Mouse (Mus musculus): ENCODE data around the gene B3gnt2. TPM values are rescaled to one million over a fixed set of nuclear protein-coding genes. Genes with fewer than 3 reads are reported as not detected.

B3gnt2 gene
- polyA plus RNA-seq, 1 experiment, result 13.1 TPM

GRCm38 (mm10) chr11:22889224-22889623 is 28.5 kb upstream of the B3gnt2 start:
- Histone ChIP-seq H3K36me3 (ENCODE audit: control insufficient read depth, insufficient read depth) (no peaks in the 10 kb centered on the region), H3ac (ENCODE audit: control insufficient read depth, insufficient read length) (no peak overlapping the region), H3K79me2 (ENCODE audit: control insufficient read depth, insufficient read depth) (no peaks in the 10 kb centered on the region), H3K4me2 (ENCODE audit: low read depth) (no peak overlapping the region), H3K27me3 (ENCODE audit: control insufficient read depth, insufficient read depth, insufficient read length) (no peaks in the 10 kb centered on the region), H3K4me3 (no peak overlapping the region)
- TF ChIP-seq CEBPB (IDR thresholded peaks at IDR 0.05; ENCODE audit: insufficient read depth, poor library complexity, severe bottlenecking), result no peak

DNA sequence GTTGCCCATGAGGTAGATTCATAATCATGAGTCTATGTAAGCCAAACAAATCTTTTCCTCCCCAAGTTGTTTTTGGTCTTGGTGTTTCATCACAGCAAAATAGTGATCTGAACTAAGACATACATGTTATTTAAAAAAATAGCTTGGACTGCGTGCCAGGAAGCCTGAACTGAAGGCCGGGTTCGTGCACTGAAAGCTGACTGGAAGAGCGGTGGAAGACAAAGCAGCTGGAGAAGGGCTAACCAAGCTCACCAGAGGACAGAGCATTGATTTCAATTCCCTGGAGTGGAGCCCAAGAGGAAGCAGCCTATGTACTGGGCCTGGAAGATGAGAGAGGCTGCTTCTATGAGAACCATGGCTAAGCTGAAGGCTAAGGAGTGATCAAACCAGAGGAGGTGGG is 26.2 kb upstream of the B3gnt2 start:
- Histone ChIP-seq H3K4me3 (no peak overlapping the region), H3K4me2 (ENCODE audit: low read depth) (no peak overlapping the region), H3ac (ENCODE audit: control insufficient read depth, insufficient read length) (no peak overlapping the region), H3K27me3 (ENCODE audit: control insufficient read depth, insufficient read depth, insufficient read length) (no peaks in the 10 kb centered on the region), H3K36me3 (ENCODE audit: control insufficient read depth, insufficient read depth) (no peaks in the 10 kb centered on the region), H3K79me2 (ENCODE audit: control insufficient read depth, insufficient read depth) (no peaks in the 10 kb centered on the region)
- TF ChIP-seq POLR2AphosphoS2 (IDR thresholded peaks at IDR 0.05; ENCODE audit: insufficient read length, low read depth), result no peak
- TF ChIP-seq MAX (IDR thresholded peaks at IDR 0.05; ENCODE audit: low read depth), result no peak
- no peak for TF ChIP-seq REST (IDR thresholded peaks at IDR 0.05; ENCODE audit: insufficient read depth, insufficient read length)
- TF ChIP-seq MYOD1 (IDR thresholded peaks at IDR 0.05; ENCODE audit: control insufficient read depth in 1 of 3, insufficient read length in 2 of 3, low read depth in 2 of 3), result no peak
- TF ChIP-seq POLR2A (IDR thresholded peaks at IDR 0.05; ENCODE audit: insufficient read length, low read depth), result no peak
- no peak for TF ChIP-seq USF1 (IDR thresholded peaks at IDR 0.05; ENCODE audit: low read depth)
- TF ChIP-seq SRF (IDR thresholded peaks at IDR 0.05; ENCODE audit: control insufficient read depth, insufficient read length, low read depth), result no peak

DNA sequence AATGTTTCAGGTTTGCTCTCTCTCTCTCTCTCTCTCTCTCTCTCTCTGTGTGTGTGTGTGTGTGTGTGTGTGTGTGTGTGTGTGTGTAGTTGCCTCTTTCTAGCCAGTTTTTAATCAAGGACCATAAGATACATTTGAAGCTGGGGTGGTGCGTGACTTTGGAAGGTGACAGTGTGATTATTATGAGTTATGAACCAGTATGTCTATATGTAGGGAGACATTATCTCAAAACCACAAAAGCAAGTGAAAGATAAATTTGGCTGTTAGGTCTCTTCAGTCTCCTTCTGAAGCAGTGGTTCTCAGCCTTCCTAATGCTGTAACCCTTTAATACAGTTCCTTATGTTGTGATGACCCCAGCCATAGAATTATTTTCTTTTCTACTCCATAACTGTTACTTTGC is 24.6 kb upstream of the B3gnt2 start:
- Histone ChIP-seq H3K27me3 (ENCODE audit: control insufficient read depth, insufficient read depth, insufficient read length) (no peaks in the 10 kb centered on the region), H3K36me3 (ENCODE audit: control insufficient read depth, insufficient read depth) (no peaks in the 10 kb centered on the region), H3K4me2 (ENCODE audit: low read depth) (no peak overlapping the region), H3K4me3 (no peak overlapping the region), H3ac (ENCODE audit: control insufficient read depth, insufficient read length) (no peak overlapping the region), H3K79me2 (ENCODE audit: control insufficient read depth, insufficient read depth) (no peaks in the 10 kb centered on the region)
- TF ChIP-seq TCF3 (IDR thresholded peaks at IDR 0.05; ENCODE audit: insufficient read length, low read depth) (no peak), MYOG (IDR thresholded peaks at IDR 0.05; ENCODE audit: control insufficient read depth in 1 of 3, insufficient read depth in 1 of 3, insufficient read length in 2 of 3, low read depth in 2 of 3) (no peak), MAX (IDR thresholded peaks at IDR 0.05; ENCODE audit: low read depth) (no peak), SRF (IDR thresholded peaks at IDR 0.05; ENCODE audit: control insufficient read depth, insufficient read length, low read depth) (no peak), TCF12 (IDR thresholded peaks at IDR 0.05; ENCODE audit: insufficient read depth, poor library complexity, severe bottlenecking) (no peak), POLR2AphosphoS2 (IDR thresholded peaks at IDR 0.05; ENCODE audit: insufficient read length, low read depth) (no peak), CEBPB (IDR thresholded peaks at IDR 0.05; ENCODE audit: insufficient read depth, poor library complexity, severe bottlenecking) (no peak), REST (IDR thresholded peaks at IDR 0.05; ENCODE audit: insufficient read depth, insufficient read length) (no peak), POLR2A (IDR thresholded peaks at IDR 0.05; ENCODE audit: insufficient read length, low read depth) (no peak), USF1 (IDR thresholded peaks at IDR 0.05; ENCODE audit: low read depth) (no peak), E2F4 (IDR thresholded peaks at IDR 0.05; ENCODE audit: insufficient read depth) (no peak)

- no peaks in the 10 kb centered on the region for H3K27me3 ChIP-seq (ENCODE audit: control insufficient read depth, insufficient read depth, insufficient read length)
- H3K4me3 ChIP-seq, result no peak overlapping the region
- no peak overlapping the region for H3ac ChIP-seq (ENCODE audit: control insufficient read depth, insufficient read length)
- no peaks in the 10 kb centered on the region for H3K79me2 ChIP-seq (ENCODE audit: control insufficient read depth, insufficient read depth)
- no peaks in the 10 kb centered on the region for H3K36me3 ChIP-seq (ENCODE audit: control insufficient read depth, insufficient read depth)
- no peak overlapping the region for H3K4me2 ChIP-seq (ENCODE audit: low read depth)
- TF ChIP-seq MYOD1 (IDR thresholded peaks at IDR 0.05; ENCODE audit: control insufficient read depth in 1 of 3, insufficient read length in 2 of 3, low read depth in 2 of 3), result no peak
- TF ChIP-seq SRF (IDR thresholded peaks at IDR 0.05; ENCODE audit: control insufficient read depth, insufficient read length, low read depth), result no peak
- no peak for TF ChIP-seq MAX (IDR thresholded peaks at IDR 0.05; ENCODE audit: low read depth)
- no peak for TF ChIP-seq USF1 (IDR thresholded peaks at IDR 0.05; ENCODE audit: low read depth)
- TF ChIP-seq MYOG (IDR thresholded peaks at IDR 0.05; ENCODE audit: control insufficient read depth in 1 of 3, insufficient read depth in 1 of 3, insufficient read length in 2 of 3, low read depth in 2 of 3), result no peak
- no peak for TF ChIP-seq POLR2A (IDR thresholded peaks at IDR 0.05; ENCODE audit: insufficient read length, low read depth)
- TF ChIP-seq TCF3 (IDR thresholded peaks at IDR 0.05; ENCODE audit: insufficient read length, low read depth), result no peak
- no peak for TF ChIP-seq E2F4 (IDR thresholded peaks at IDR 0.05; ENCODE audit: insufficient read depth)
- no peak for TF ChIP-seq POLR2AphosphoS2 (IDR thresholded peaks at IDR 0.05; ENCODE audit: insufficient read length, low read depth)
- TF ChIP-seq CEBPB (IDR thresholded peaks at IDR 0.05; ENCODE audit: insufficient read depth, poor library complexity, severe bottlenecking), result no peak
- no peak for TF ChIP-seq TCF12 (IDR thresholded peaks at IDR 0.05; ENCODE audit: insufficient read depth, poor library complexity, severe bottlenecking)
- no peak for TF ChIP-seq REST (IDR thresholded peaks at IDR 0.05; ENCODE audit: insufficient read depth, insufficient read length)
Observed at GRCm38 (mm10) chr11:22883676-22884075, 22.9 kb upstream of the B3gnt2 start.

- no peak for TF ChIP-seq SRF (IDR thresholded peaks at IDR 0.05; ENCODE audit: control insufficient read depth, insufficient read length, low read depth)
- TF ChIP-seq USF1 (IDR thresholded peaks at IDR 0.05; ENCODE audit: low read depth), result no peak
- TF ChIP-seq E2F4 (IDR thresholded peaks at IDR 0.05; ENCODE audit: insufficient read depth), result no peak
- no peak for TF ChIP-seq REST (IDR thresholded peaks at IDR 0.05; ENCODE audit: insufficient read depth, insufficient read length)
- TF ChIP-seq TCF12 (IDR thresholded peaks at IDR 0.05; ENCODE audit: insufficient read depth, poor library complexity, severe bottlenecking), result no peak
- TF ChIP-seq MAX (IDR thresholded peaks at IDR 0.05; ENCODE audit: low read depth), result no peak
- no peak for TF ChIP-seq POLR2AphosphoS2 (IDR thresholded peaks at IDR 0.05; ENCODE audit: insufficient read length, low read depth)
- TF ChIP-seq CEBPB (IDR thresholded peaks at IDR 0.05; ENCODE audit: insufficient read depth, poor library complexity, severe bottlenecking), result no peak
- TF ChIP-seq MYOG (IDR thresholded peaks at IDR 0.05; ENCODE audit: control insufficient read depth in 1 of 3, insufficient read depth in 1 of 3, insufficient read length in 2 of 3, low read depth in 2 of 3), result no peak
- no peak overlapping the region for H3K4me3 ChIP-seq
- H3K79me2 ChIP-seq (ENCODE audit: control insufficient read depth, insufficient read depth), result no peaks in the 10 kb centered on the region
- no peak overlapping the region for H3K4me2 ChIP-seq (ENCODE audit: low read depth)
- H3K36me3 ChIP-seq (ENCODE audit: control insufficient read depth, insufficient read depth), result no peaks in the 10 kb centered on the region
- no peak overlapping the region for H3ac ChIP-seq (ENCODE audit: control insufficient read depth, insufficient read length)
- H3K27me3 ChIP-seq (ENCODE audit: control insufficient read depth, insufficient read depth, insufficient read length), result no peaks in the 10 kb centered on the region
Observed at GRCm38 (mm10) chr11:22882926-22883325, 22.2 kb upstream of the B3gnt2 start.

Data from myocyte (in vitro differentiated cells).